In the genomic region with DNA sequence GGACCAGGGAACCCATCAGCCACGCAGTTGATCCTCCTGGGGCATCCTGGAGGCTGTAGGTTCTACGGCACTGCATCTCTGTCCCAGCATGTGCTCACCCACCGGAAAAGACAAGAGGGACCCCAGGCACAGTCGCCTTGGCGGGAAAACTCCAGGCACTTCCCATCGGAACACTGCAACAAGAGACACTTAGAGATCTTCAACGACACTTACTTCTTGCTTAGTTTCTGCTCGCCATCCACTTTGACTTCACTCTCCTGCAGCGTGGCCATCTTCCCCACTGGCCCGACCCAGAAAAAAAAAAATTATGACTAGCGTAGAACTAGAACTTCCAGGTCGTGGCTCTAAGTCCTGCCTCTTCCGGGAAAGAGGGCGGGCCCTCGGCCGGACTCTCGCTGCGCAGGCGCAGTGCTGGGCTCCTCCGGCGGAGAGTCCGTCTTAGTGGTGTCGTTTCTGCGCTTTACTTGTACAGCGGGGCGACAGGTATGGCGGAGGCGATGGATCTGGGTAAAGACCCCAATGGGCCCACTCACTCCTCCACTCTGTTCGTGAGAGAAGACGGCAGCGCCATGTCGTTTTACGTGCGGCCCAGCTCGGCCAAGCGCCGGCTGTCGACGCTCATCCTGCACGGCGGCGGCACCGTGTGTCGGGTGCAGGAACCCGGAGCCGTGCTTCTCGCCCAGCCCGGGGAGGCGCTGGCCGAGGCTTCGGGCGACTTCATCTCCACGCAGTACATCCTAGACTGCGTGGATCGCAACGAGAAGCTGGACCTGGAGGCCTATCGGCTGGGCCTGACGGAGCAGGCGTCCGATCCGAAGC, we compare ENCODE assay signal across 8 mouse cellular contexts. TPM values are rescaled to one million over a fixed set of nuclear protein-coding genes. Genes with fewer than 3 reads are reported as not detected.
DNase-seq lines count a peak whose midpoint lies in the region; ATAC-seq lines count a peak whose summit lies in the region.

Gene Kars, minus strand, starts transcription at position 327 of the 819 bp plus-strand sequence.
Gene Terf2ip, plus strand, starts transcription at position 402 of the 819 bp plus-strand sequence.

- intact Hi-C loops in left cerebral cortex, postnatal 14 days (cut with DNase I), result loop anchor here (1.0 kb wide), 1 partner anchor 19 kb away; the partner anchor contains the start of gene Adat1

- ATAC-seq in intestine, embryonic 14.5 days (replicated peaks; ENCODE audit: low FRiP score, low TSS enrichment, low read depth), result peak; percentile 91

- H3K9ac ChIP-seq in intestine, embryonic 14.5 days (ENCODE audit: low read length), result peak within 1 kb of the TSS; percentile 85

- no peaks in the 10 kb centered on the region for H3K27me3 ChIP-seq in intestine, embryonic 14.5 days (replicated peaks; ENCODE audit: control insufficient read depth, insufficient read depth, low read length)

- H3K9me3 ChIP-seq in intestine, embryonic 14.5 days (ENCODE audit: control insufficient read depth, low read length), result no peaks in the 10 kb centered on the region

- H3K27ac ChIP-seq in intestine, embryonic 14.5 days (ENCODE audit: low read depth), result peak within 1 kb of the TSS; percentile 73

- peaks cover 17% of the 10 kb centered on the region for H3K4me1 ChIP-seq in intestine, embryonic 14.5 days (replicated peaks; ENCODE audit: control insufficient read depth, insufficient read depth, low read length)

- peak within 1 kb of the TSS; percentile 99 for H3K4me3 ChIP-seq in intestine, embryonic 14.5 days (ENCODE audit: low read depth, low read length)

- WGBS in intestine, embryonic 14.5 days, result 0% methylated on average over 61 of the region's 61 CpGs

- peak; percentile 88 to 92 for DNase-seq in adrenal gland, adult 18-20 months (ENCODE audit: low spot score in 2 of 2)
- DNase-seq in embryo, embryonic 11 days, result peak; percentile 96
- DNase-seq in gastrocnemius, postnatal 25 days, result peak; percentile 94
- peak; percentile 94 for DNase-seq in intestine, embryonic 14.5 days (ENCODE audit: low spot score)
- peak; percentile 89 to 93 for DNase-seq in left cerebral cortex, postnatal 14 days (ENCODE audit: low spot score in 2 of 2)
- peak; percentile 96 for DNase-seq in mesoderm, embryonic 11.5 days (ENCODE audit: low read depth, low spot score)
- peak; percentile 86 to 87 for DNase-seq in right cerebral cortex, postnatal 36 days (ENCODE audit: low spot score in 2 of 2)
- peak; percentile 94 for DNase-seq in yolk sac, embryonic 10.5 days (ENCODE audit: low spot score)

- H3K36me3 ChIP-seq in intestine, embryonic 14.5 days (ENCODE audit: control insufficient read depth, insufficient read depth, low read length), result peaks cover 11% of the 10 kb centered on the region

- H3K4me2 ChIP-seq in intestine, embryonic 14.5 days (ENCODE audit: low read length), result peak within 1 kb of the TSS; percentile 91

RNA-seq across cellular contexts. Expression of gene Kars, which starts in this region (rescaled TPM):
- 100 to 1,000 TPM in 1 of 2 experiments, 10 to 100 TPM in 1; 92.3 to 102 TPM for total RNA-seq in adrenal gland, adult 18-20 months (2021)
- total RNA-seq in gastrocnemius, postnatal 25 days (2021), result 100 to 1,000 TPM; 102 to 112 TPM
- 226 and 241 TPM in 2 replicates for polyA plus RNA-seq in intestine, embryonic 14.5 days (2014; fragmentation: Nextera tagmentation; extraction: Ambion mirVana)
- total RNA-seq in left cerebral cortex, postnatal 14 days (2021), result 10 to 100 TPM; 68.3 to 71.8 TPM

RNA-seq across cellular contexts. Expression of gene Terf2ip, which starts in this region (rescaled TPM):
- total RNA-seq in adrenal gland, adult 18-20 months (2021), result 10 to 100 TPM; 19.7 to 23.2 TPM
- total RNA-seq in gastrocnemius, postnatal 25 days (2021), result 1 to 10 TPM; 7.5 to 7.7 TPM
- polyA plus RNA-seq in intestine, embryonic 14.5 days (2014; fragmentation: Nextera tagmentation; extraction: Ambion mirVana), result 21.3 and 22.9 TPM in 2 replicates
- 10 to 100 TPM; 32.2 to 33.8 TPM for total RNA-seq in left cerebral cortex, postnatal 14 days (2021)

Comparison
In these comparisons a context has a peak if more than half of its experiments do, and no peak if none do; other contexts are left out.
1. Peak in every context shown above with its lines: DNase-seq, ATAC-seq, H3K4me3 ChIP-seq and H3K27ac ChIP-seq.